ENCODE assay signal across 11 mouse cellular contexts in genomic region chr6:34041589-34042280, GRCm38 (mm10). TPM values are rescaled to one million over a fixed set of nuclear protein-coding genes. Genes with fewer than 3 reads are reported as not detected.
A peak's percentile ranks its signal among the peaks of the same experiment; 100 is the strongest.
DNase-seq lines count a peak whose midpoint lies in the region; ATAC-seq lines count a peak whose summit lies in the region.
"Had no signal": no experiment of that assay in that cellular context is flagged by ENCODE, and none has a peak within 500 bp of the region (broad histone marks: within the 10 kb centered on the region; RNA-seq: fewer than 3 reads in every experiment).

No protein-coding gene starts in this region.

- peak; percentile 5 to 20 for DNase-seq in cerebellum, postnatal 36 days
- DNase-seq in cerebellum, adult 11 months = no peak
- DNase-seq in kidney, postnatal 4 days = peak; percentile 31 to 57
- DNase-seq in kidney, postnatal 36 days = no peak
- DNase-seq in thymus, postnatal 0 days (ENCODE audit: low spot score) = peak; percentile 51
- no peak for DNase-seq in thymus, postnatal 4 days
- DNase-seq in gastrocnemius, postnatal 14 days = no peak

- no peak for ATAC-seq in erythroblast, adult 5-6 weeks (replicated peaks; ENCODE audit: low FRiP score, poor library complexity, severe bottlenecking)
- ATAC-seq: intestine, embryonic 16.5 days had no signal

- intact Hi-C loops in gastrocnemius, postnatal 14 days (cut with DNase I; ENCODE audit: low total_unique reads) = no loop called here

RNA-seq across cellular contexts. Expression of gene Lrguk, which starts 12.5 kb away (rescaled TPM):
- 0.47 and 0.64 TPM in 2 replicates for polyA plus RNA-seq in thymus, postnatal 0 days (2015; fragmentation: Nextera tagmentation; extraction: Ambion mirVana)
- total RNA-seq in erythroblast, adult 5-6 weeks (2015; ENCODE audit: low replicate concordance) = 0.19 TPM in 1 of 2 replicates, not detected in the other
- total RNA-seq in erythroblast, adult 5-6 weeks (2017; ENCODE audit: low replicate concordance) = not detected in 2 replicates
- under 1 TPM; 0.02 to 0.04 TPM for total RNA-seq in gastrocnemius, postnatal 14 days (2021)
- total RNA-seq: granulocyte monocyte progenitor cell, adult 5-6 weeks; neutrophil, adult 5-6 weeks had no signal

Comparison
In these comparisons a context has a peak if more than half of its experiments do, and no peak if none do; other contexts are left out.
1. DNase-seq: peak in cerebellum, postnatal 36 days (2 of 2), kidney, postnatal 4 days (2 of 2) and thymus, postnatal 0 days (single experiment); none in cerebellum, adult 11 months (single experiment), kidney, postnatal 36 days (0 of 2), thymus, postnatal 4 days (single experiment) and gastrocnemius, postnatal 14 days (single experiment).